Mouse (Mus musculus) layer of hippocampus, postnatal 10 days (tissue): ENCODE results near the gene Wnt9b. TPM values are rescaled to one million over a fixed set of nuclear protein-coding genes. Genes with fewer than 3 reads are reported as not detected.
A peak's percentile ranks its signal among the peaks of the same experiment; 100 is the strongest.

Experiments used
- DNase-seq, 2 experiments: peaks; one replicate each; pipeline ENCODE4 v3.0.0; 2021; ENCODE audit warnings: low spot score in 2 of 2
- total RNA-seq, 2 experiments: library from RNA; stranded (reverse); gene quantifications; 2 replicates each; pipeline ENCODE4 v1.2.3; 2021

Gene Wnt9b
- total RNA-seq, 2 experiments from 2014 or later, result 0.56 to 0.87 TPM

- no peak for DNase-seq
Measured at GRCm38 (mm10) chr11:103733069-103733468, 16.6 kb downstream of the Wnt9b start.

GRCm38 (mm10) chr11:103732306-103732705 lies 17.3 kb downstream of the Wnt9b start:
- DNase-seq, result no peak

GRCm38 (mm10) chr11:103731594-103731993 lies 18.0 kb downstream of the Wnt9b start:
- DNase-seq, result no peak

GRCm38 (mm10) chr11:103729282-103729985 lies 20.2 kb downstream of the Wnt9b start:
- no peak for DNase-seq

GRCm38 (mm10) chr11:103724331-103724771 lies 25.3 kb downstream of the Wnt9b start:
- DNase-seq, result no peak

GRCm38 (mm10) chr11:103722040-103722481 lies 27.6 kb downstream of the Wnt9b start:
- DNase-seq, result peak in 1 of 2 experiments; percentile 14

- peak; percentile 46 to 47 for DNase-seq
Measured at GRCm38 (mm10) chr11:103721468-103722039, 28.1 kb downstream of the Wnt9b start.

GRCm38 (mm10) chr11:103719436-103719835 lies 30.2 kb downstream of the Wnt9b start:
- no peak for DNase-seq

- no peak for DNase-seq
Measured at GRCm38 (mm10) chr11:103716971-103717370, 32.6 kb downstream of the Wnt9b start.

GRCm38 (mm10) chr11:103714074-103714473 lies 35.5 kb downstream of the Wnt9b start:
- DNase-seq, result no peak

- DNase-seq, result no peak
Measured at GRCm38 (mm10) chr11:103711851-103712587, 37.6 kb downstream of the Wnt9b start.

- DNase-seq, result no peak
Measured at GRCm38 (mm10) chr11:103709982-103710381, 39.6 kb downstream of the Wnt9b start.

- no peak for DNase-seq
Measured at GRCm38 (mm10) chr11:103707005-103707404, 42.6 kb downstream of the Wnt9b start.

GRCm38 (mm10) chr11:103698226-103698625 lies 51.4 kb downstream of the Wnt9b start:
- DNase-seq, result no peak

- DNase-seq, result peak; percentile 89 to 90
Measured at GRCm38 (mm10) chr11:103697565-103698176, 52.0 kb downstream of the Wnt9b start, which contains the start of gene Gosr2. Gene Gosr2 (minus strand): TSS chr11:103697898.

GRCm38 (mm10) chr11:103696851-103697564 lies 52.6 kb downstream of the Wnt9b start:
- no peak for DNase-seq

GRCm38 (mm10) chr11:103693241-103693640 lies 56.4 kb downstream of the Wnt9b start:
- DNase-seq, result no peak

GRCm38 (mm10) chr11:103691036-103691435 lies 58.6 kb downstream of the Wnt9b start:
- DNase-seq, result no peak

GRCm38 (mm10) chr11:103688980-103689378 lies 60.6 kb downstream of the Wnt9b start:
- no peak for DNase-seq

GRCm38 (mm10) chr11:103688271-103688979 lies 61.2 kb downstream of the Wnt9b start:
- no peak for DNase-seq
